Mouse (Mus musculus): ENCODE results near the gene Adam30.
"Not testable (repeated sequence)": the region's sequence is repeated elsewhere in the genome, so short reads cannot be mapped to it uniquely, and the experiment has no call there.

Adam30 gene

DNA sequence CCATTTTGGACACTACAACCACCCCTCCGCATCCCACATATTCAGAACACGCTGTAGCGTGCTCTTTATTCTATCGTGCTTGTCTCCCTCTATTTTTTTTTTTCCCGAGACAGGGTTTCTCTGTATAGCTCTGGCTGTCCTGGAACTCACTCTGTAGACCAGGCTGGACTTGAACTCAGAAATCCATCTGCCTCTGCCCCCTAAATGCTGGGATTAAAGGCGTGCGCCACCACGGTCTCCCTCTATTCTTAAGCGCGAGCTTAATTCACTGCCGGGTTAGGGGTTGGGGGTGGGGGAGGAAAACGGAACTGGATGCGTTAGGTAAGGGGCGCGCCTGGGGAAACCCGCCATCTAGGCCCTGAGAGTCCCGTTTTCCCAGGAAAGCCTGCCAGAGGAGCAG is at the start of gene Adam30:
Gene Adam30, plus strand, starts transcription at position 301 of the 400 bp plus-strand sequence.
- DNase-seq, result no peak

DNA sequence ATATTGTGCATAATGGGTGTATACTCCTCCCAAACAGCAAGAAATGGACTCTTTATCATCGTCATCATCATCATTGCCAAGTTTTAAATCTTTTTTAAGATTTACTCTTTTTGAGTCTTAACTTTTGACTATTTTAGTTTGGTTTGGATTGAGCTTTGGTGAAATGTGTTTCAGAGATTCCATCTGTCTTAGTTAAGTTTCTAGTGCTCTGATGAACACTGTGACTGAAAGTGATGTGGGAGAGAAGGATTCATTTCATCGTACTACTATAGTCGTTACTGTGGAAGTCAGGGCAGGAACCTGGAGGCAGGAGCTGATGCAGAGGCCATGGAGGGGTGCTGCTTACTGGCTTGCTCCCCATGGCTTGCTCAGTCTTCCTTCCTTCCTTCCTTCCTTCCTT is 42.2 kb upstream of the Adam30 start:
- no peak for DNase-seq

DNA sequence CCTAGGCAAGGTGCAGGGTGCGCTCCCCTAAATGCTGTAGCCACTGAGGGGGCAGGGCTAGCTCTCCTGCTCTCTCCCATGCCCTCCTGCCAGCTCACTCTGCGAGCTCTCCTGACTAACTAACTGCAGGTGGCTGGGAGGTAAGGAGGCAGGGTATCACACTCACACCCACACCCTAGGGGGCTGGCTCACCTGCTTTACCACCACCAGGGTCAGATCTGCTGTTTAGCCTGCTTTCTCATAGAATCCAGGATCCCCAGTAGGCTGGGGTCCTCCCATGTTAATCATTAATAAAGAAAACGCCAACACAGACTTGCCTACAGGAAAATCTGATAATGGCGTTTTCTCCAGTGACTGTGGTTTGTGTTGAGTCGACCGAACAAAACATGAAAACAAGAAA is 41.1 kb upstream of the Adam30 start:
- DNase-seq, result no peak

DNA sequence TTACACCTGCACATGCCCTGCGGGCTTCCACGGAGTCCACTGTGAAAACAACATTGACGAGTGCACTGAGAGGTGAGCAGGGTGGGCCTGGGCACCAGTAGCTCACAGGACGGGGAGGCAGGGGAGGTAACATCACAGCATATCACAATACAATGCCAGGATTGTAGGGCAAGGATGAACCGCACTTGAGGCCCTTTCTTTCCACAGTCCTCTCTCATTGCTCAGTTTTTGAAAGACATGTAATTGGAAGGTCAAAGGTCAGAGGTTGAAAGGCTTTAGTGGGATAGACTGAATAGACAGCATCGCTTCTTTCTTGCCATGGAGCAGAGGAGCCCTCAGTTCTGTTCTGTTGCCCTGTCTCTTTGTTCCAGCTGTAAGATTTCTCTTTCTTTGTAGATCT is 39.5 kb upstream of the Adam30 start:
- peak; percentile 63 for DNase-seq

DNA sequence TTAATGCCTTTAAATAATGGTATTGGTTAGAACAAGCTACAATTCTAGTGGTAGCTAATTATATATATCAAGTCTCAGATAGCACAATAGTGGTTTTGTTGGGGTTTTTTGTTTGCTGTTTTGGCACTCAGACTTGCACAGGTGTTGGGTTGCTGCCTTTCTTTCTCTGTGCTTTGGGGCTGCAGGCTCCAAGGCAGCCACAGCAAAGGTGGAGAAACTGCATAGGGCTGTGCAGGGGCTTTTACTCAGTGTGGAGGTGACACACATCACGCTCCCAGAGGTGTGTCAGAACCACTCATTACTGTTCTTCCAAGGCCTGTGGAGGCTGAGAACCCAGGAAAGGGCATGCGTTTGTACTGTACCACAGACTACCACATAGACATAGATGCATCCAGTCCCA is 32.7 kb upstream of the Adam30 start:
- no peak for DNase-seq

DNA sequence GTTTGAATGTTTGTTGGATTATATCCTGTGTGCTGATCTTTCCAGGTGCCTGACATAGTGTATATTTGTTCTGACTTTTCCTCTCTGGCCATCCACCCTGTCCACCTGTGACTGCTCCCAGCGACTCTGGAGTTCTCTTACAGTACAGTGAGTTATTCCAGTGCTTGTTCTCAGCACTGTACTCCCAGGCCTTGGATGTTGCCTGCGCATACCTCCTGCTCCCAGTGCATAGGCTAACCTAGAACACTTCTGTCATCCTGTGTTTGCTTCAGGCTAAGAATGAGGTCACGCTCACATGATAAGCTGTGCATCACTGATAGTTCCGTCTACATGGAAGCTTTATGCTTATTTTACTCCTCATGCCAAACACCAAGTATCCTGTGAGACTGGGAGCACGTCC is 31.7 kb upstream of the Adam30 start:
- DNase-seq, result no peak

DNA sequence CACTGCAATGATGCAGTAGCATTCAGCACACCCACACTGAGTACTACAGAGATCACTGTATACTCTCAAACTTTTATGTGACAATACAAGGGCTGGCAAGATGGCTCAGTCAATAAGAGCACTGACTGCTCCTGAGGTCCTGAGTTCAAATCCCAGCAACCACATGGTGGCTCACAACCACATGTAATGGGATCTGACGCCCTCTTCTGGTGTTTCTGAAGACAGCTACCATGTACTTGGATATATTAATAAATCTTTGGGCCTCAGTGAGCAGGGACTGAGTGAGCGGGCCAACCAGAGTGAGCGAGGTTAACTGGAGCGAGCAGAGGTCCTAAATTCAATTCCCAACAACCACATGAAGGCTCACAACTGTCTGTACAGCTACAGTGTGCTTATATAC is 28.3 kb upstream of the Adam30 start:
- not testable (repeated sequence) for DNase-seq

DNA sequence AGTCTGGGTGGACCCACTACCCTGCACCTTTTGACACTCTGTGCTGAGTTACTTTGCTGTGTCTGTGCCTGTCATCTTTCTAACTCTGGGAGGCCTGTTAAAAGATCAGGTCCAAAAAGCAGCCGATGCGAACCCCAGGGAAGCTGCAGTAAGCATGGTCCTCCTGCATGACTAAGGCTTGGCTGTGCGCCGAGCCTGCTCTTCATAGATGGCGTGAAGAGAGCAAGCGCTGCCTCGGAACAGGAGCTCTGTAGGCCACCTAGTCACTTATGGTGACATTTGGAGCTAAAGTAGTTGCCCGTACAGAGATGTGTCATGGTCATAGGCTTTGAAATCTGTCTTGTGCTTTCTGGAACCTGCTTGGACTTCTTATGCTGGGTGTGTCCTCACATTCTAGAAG is 27.8 kb upstream of the Adam30 start:
- no peak for DNase-seq

DNA sequence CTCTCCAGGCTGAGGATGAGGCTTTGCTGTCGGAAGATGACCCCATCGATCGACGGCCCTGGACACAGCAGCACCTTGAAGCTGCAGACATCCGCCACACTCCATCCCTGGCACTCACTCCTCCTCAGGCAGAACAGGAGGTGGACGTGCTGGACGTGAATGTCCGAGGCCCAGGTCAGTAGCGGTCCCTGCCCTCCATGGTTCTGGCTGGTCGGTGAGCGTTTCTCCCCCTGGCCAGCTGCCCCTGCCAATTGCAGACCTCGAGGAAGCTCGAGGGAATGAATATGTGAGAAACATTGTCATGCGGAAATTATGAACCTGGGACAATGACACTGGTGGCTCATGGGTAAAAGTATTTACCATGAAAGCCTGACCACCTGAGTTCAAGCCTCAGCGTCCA is 19.0 kb upstream of the Adam30 start:
- DNase-seq, result no peak

DNA sequence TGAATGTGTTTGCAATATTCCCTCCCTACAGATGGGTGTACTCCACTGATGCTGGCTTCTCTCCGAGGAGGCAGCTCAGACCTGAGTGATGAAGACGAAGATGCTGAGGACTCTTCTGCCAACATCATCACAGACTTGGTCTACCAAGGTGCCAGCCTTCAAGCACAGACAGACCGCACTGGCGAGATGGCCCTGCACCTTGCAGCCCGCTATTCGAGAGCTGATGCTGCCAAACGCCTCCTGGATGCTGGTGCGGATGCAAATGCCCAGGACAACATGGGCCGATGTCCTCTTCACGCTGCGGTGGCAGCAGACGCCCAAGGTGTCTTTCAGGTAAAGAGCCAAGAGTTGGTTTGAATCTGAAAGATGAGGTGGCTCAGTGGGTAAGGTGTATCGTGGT is 17.6 kb upstream of the Adam30 start:
- no peak for DNase-seq

DNA sequence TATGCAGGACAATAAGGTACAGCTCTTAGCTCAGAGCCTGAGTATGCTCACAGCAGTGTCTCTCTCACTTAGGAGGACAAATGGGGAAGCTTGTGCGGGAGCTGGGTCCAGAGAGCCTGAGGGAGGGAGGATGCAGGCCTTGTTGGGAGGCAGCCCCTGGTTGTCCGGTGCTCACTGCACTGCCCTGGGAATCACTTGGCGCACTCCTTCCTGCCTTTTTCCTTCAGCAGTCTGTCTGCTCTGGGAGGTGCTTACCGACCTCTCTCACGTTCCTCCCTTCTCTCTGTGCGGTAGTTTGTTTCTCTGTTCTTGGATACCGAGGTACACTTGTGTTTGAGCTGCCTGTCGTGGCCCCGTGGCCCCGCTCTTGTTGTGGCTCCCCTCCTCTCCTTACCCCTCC is 15.2 kb upstream of the Adam30 start:
- DNase-seq, result no peak

DNA sequence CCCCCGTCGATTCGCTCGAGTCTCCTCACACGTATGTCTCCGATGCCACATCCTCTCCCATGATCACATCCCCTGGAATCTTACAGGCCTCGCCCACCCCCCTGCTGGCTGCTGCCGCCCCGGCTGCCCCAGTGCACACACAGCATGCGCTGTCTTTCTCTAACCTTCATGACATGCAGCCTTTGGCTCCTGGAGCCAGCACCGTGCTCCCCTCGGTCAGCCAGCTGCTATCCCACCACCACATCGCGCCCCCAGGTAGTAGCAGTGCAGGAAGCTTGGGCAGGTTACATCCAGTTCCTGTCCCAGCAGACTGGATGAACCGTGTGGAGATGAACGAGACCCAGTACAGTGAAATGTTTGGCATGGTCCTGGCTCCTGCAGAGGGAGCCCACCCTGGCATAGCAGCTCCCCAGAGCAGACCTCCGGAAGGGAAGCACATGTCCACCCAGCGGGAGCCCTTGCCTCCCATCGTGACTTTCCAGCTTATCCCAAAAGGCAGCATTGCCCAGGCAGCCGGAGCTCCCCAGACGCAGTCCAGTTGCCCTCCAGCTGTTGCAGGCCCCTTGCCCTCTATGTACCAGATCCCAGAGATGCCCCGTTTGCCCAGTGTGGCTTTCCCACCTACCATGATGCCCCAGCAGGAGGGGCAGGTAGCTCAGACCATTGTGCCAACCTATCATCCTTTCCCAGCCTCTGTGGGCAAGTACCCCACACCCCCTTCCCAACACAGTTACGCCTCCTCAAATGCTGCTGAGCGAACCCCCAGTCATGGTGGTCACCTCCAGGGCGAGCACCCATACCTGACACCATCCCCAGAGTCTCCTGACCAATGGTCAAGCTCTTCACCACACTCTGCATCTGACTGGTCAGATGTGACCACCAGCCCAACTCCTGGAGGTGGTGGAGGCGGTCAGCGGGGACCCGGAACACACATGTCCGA is 13.7 kb upstream of the Adam30 start:
- no peak for DNase-seq

DNA sequence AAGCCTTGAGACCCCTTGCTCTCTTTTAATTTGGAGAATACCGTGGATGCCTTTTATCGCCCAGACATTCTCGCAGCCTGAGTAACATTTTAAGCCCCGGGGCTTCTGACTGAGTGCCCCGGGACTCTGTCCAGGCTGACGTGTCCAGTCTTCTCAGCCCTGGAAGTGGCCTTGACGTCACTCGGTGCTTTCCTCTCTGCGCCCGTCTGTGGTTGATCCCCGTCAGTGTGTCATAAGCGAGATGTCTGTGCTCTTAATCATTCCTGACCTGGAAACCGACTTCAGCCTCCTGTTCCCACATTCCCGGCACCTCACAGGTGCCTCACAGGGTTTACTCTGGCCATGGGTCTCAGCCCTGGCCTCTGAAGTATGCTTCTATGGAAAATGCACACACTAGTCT is 12.7 kb upstream of the Adam30 start:
- DNase-seq, result no peak

DNA sequence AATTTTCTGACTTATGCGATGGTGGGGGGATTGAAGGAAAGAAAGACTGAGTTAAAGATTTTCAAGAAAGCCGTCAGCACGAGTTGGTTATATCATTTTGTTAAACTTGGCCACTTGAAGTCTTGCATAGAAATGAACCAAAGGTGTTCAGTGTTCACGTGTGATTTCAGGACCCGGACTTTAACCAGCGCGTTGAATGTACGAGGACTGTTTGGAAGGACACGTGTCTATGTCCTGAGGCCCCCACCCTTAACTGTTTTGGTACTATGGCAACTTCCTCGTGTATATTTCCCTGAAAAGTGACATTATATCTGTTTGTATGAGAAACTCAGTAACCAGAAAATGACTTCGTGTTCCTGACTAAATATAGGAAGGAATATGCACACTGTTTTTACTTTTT is 10.5 kb upstream of the Adam30 start:
- DNase-seq, result no peak

DNA sequence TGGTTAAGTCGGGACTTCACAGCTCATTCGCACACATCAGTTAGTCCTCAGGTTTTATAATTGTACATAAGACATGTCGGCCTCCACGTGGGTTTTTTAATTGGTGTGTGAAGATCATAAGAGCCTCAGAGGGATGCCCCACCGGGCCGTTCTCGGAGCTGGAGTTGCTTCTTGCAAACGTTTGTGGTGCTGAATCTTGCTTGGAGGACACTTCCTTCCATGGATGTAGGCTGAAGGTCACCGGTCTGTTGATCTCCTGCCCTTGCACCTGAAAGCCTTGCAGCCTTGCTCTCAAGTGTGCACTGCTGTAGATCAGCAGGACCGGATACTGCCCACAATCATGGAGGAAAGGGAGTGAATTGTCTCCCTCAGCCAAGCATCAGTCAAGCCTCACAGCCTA is 9.4 kb upstream of the Adam30 start:
- DNase-seq, result no peak

DNA sequence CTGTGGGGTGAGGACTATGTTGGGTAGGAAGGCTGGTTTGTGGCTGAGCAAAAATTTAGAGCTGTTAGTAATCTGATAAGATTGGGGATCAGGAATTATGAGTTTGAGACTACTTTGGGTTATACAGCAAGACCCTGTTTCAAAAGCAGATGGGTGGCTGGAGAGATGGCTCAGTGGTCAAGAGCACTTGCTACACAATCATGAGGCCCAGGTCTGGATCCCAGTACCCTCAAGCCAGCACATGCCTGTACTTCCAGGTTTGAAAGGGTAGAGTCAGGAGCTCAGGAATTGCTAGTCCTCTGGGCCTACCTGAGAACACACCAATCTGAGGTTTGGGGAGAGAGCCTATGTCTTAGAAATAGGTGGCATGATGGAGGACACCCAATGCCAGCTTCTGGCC is 7.0 kb upstream of the Adam30 start:
- DNase-seq, result no peak

DNA sequence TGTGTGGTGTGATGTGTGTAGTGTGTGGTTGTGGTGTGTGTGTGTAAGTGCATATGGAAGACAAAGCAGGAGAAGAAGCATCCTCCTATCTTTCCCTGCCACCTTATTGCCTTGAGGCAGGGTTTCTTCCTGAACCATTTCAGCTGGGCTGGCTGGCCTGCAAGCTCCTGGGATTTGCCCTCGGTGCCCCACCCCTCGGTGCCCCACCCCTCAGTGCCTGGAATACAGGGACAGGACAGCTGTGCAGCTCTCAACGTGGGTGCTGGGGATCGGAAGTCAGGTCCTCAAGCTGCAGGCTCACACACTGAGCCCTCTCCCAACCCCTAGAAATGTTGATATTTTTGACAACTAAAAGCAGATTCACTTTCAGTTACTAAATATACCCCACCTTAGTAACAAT is 4.3 kb upstream of the Adam30 start:
- no peak for DNase-seq

DNA sequence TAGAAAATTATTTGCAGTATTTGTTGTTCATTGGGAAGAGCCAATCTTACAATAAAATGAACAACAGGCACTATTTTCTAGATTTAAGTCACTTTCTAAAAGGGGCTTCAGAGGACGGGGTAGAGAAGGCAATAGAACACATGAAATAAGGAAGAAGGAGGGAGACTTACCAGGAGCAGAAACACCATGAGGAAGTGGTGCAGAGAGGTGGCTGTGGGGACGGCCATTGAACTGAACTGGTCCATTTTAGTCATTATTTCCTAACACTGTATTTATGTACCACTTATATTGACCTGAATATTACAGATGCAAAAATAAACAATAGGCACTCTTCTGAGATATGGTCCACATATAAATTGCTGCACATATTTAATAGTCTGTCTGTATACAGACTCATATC is 3.4 kb upstream of the Adam30 start:
- DNase-seq, result no peak

DNA sequence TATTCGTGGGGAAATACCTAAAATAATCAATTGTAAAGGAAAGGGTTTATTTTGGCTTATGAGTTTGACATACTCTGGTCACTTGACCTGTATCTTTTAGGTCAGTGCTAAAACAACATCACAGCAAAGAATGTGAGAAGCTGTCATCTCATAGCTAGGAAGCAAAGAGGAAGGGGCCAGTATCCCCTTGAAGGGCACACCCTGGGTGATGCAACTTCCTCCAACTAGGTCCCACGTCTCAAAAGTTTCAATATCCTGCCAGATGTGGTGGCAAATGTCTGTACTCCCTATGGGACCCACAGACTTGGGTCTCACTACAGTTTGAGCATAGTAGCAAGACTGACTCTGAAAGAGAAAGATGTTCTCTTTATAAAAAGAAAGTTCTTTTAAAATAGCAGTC is 2.8 kb upstream of the Adam30 start:
- DNase-seq, result no peak

DNA sequence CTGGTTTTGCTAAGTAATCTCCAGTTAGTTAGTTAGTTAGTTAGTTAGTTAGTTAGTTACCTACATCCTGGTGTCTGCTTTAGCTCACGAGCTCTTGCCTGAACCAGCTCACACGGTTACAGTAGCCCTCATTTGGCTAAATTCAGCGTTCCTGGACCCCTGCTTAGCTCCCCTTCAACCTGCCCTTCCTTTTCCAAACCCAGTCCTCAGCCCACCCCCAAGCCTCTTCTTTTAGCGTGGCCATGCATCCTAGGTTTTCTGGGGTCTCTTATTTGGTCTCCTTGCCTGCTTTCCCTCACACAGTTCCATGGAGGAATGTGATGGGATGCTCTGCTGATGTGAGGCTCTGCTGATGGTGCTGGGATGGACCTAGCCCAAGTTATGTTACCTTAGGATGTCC is 1.8 kb upstream of the Adam30 start:
- DNase-seq, result no peak

DNA sequence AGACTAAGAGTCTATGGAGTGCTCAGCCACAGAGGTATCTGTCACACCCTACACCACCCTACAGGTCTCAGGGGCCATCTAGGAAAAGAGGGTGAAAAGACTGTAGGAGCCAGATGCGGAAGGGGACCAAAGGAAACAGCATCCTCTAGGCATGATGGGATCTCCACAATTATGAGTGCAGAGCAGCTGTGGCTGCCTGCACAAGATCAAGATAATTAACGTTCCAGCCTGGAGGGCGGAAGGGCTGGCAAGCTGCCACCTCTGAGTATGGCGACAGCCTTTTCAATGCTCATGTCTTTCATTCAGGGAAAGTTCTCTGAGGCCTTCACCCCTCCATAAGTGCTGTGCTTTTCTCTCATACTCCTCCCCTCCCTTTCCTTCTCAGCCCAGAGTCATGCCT is 1.1 kb upstream of the Adam30 start:
- DNase-seq, result no peak

DNA sequence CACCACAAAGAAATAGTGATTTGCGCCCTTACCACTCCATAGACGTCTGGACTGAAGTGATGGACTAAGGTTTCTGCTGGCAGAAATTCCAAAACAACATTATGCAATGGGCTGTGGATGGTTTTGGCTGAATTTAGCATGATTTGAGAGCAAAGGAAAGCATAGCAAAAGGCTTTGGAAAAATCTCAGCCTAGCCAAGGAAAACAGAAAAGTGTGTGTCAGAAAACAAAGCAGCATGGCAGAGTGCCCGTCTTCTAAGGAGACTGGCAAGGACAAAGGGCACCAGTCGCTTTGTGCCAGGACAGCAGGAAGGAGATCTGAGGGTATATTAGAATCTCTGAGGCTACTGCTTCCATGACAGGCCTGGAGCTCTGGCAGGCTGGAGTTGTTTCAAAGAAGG is 17.9 kb downstream of the Adam30 start:
- DNase-seq, result no peak

DNA sequence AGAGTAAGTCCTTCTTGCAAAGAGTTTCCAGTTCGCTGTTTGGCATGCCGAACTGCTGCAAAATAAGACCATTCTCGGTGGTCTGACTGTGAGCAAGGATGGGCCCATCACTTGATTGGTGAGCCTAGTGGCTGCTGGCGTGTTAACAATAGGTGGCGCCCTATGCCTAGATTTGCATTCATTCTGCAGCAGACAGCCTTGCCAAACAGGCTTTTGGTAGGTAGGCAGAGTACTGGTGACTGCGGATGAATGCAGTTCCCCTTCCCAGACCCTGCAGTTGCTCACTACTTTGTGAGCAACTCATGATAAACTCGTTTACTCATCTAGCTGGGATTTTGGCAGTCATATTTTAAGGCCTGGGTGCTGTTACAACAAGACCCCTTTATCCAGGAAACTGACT is 20.4 kb downstream of the Adam30 start:
- DNase-seq, result peak; percentile 79

DNA sequence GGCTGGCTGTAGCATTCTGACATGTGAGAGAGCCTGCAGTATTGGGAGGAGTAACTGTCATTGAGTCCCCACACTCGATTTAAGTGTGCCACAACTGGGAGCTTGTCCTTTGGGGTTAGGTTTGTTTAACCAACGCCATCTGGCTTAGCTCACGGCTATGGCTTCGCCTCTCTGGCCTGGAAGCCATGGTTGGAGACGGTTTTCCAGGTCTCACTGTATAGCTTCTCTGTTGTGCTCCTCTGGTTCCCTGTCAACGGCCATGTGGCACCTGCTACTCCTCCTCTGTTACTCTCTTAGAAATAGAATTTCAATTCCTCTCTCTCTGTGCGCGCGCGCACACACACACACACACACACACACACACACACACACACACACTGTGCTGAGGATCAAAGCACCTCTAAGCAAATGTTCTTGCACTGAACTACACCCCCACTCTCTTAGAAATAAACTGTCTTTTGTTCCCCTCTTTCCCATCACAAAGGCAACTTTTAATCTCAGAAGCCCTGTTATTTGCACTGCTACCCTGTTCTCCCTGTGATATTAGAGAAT is 24.8 kb downstream of the Adam30 start:
- no peak for DNase-seq

DNA sequence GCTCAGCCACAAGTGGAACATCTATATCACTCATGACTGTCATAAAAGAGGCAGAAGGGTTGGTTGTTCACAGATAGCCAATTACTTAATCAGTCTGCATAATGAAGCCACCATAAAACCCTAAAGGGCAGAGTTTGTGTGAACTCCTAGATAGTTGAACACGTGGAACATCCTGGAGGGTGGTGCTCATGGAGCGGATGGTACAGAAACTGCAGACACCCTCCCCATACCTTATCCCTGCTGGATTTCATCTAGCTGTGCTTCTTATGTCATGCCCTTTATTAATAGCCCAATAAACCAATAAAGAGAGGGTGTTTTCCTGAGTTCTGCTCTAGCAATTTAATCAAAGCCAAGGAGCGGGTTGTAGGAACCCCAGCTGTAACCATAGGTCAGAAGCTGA is 27.3 kb downstream of the Adam30 start:
- no peak for DNase-seq

Measured in embryo, embryonic 11 days (tissue).